11 mouse cellular contexts compared by ENCODE assay signal in the genomic region with DNA sequence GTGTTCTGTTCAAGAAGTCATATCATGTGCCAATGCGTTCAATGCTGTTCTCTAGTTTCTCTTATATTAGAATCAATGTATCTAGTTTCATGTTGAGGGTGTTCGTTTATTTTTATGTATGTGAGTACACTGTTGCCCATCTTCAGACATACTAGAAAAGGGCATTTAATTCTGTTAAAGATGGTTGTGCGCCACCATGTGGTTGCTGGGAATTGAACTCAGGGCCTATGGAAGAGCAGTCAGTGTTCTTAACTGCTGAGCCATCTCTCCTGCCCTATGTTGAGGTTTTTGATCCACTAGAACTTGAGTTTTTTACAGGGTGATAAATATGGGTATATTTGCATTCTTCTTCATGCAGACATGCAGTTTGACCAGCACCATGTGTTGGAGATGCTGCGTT. TPM values are rescaled to one million over a fixed set of nuclear protein-coding genes. Genes with fewer than 3 reads are reported as not detected.
DNase-seq lines count a peak whose midpoint lies in the region; ATAC-seq and TF ChIP-seq lines count a peak whose summit lies in the region.
"Had no signal": no experiment of that assay in that cellular context is flagged by ENCODE, and none has a peak within 500 bp of the region (broad histone marks: within the 10 kb centered on the region; RNA-seq: fewer than 3 reads in every experiment).

No protein-coding gene starts in this region.

- H3K9me3 ChIP-seq in liver, embryonic 14.5 days (ENCODE audit: control insufficient read depth, low read length), result no peaks in the 10 kb centered on the region
- H3K9me3 ChIP-seq: G1E; limb, embryonic 13.5 days; neural tube, embryonic 13.5 days had no signal

- no peak overlapping the region for H3K27ac ChIP-seq in left cerebral cortex, adult 2 months
- H3K27ac ChIP-seq in liver, embryonic 14.5 days, result no peak overlapping the region
- H3K27ac ChIP-seq: limb, embryonic 13.5 days; neural tube, embryonic 13.5 days had no signal

- H3K4me3 ChIP-seq in left cerebral cortex, adult 2 months, result no peak overlapping the region
- no peak overlapping the region for H3K4me3 ChIP-seq in liver, embryonic 14.5 days (ENCODE audit: insufficient read depth in 1 of 2, low read depth in 2 of 2, low read length in 2 of 2)
- H3K4me3 ChIP-seq: limb, embryonic 13.5 days; neural tube, embryonic 13.5 days had no signal

- no peak overlapping the region for H3K9ac ChIP-seq in liver, embryonic 14.5 days (replicated peaks)
- H3K9ac ChIP-seq: limb, embryonic 13.5 days; neural tube, embryonic 13.5 days had no signal

- peak; percentile 54 to 58 for DNase-seq in cerebellum, postnatal 10 days
- DNase-seq in cerebellum, adult 11 months, result no peak
- DNase-seq in left cerebral cortex, adult 2 months (ENCODE audit: extremely low spot score in 1 of 2, low spot score in 2 of 2), result no peak
- no peak for DNase-seq in left cerebral cortex, adult 18-20 months (ENCODE audit: low spot score in 2 of 2)
- DNase-seq in NIH3T3 (ENCODE audit: low read depth), result peak; percentile 20
- DNase-seq in liver, embryonic 14.5 days (ENCODE audit: low read depth in 3 of 3, low spot score in 3 of 3), result no peak
- DNase-seq in left cerebral cortex, adult 8-10 months (ENCODE audit: low spot score in 2 of 2), result no peak

- no peak for TF ChIP-seq EP300 in liver, embryonic 14.5 days (IDR thresholded peaks at IDR 0.05; ENCODE audit: low read depth)

- peak; percentile 42 for TF ChIP-seq CTCF in left cerebral cortex, adult 2 months (IDR thresholded peaks at IDR 0.05)
- peak; percentile 50 for TF ChIP-seq CTCF in liver, embryonic 14.5 days (IDR thresholded peaks at IDR 0.05; ENCODE audit: low read depth)

- WGBS in liver, embryonic 14.5 days (ENCODE audit: insufficient replicate concordance), result 22% methylated on average over 4 of the region's 4 CpGs

- H3K27me3 ChIP-seq in liver, embryonic 14.5 days (ENCODE audit: control insufficient read depth, insufficient read depth, low read length), result peaks cover 5% of the 10 kb centered on the region

- no peak overlapping the region for H3K4me2 ChIP-seq in liver, embryonic 14.5 days (ENCODE audit: low read depth)
- H3K4me2 ChIP-seq: limb, embryonic 13.5 days; neural tube, embryonic 13.5 days had no signal

- no peaks in the 10 kb centered on the region for H3K4me1 ChIP-seq in liver, embryonic 14.5 days (replicated peaks; ENCODE audit: control insufficient read depth in 2 of 2, insufficient read depth in 2 of 2, low read length in 1 of 2)
- H3K4me1 ChIP-seq: limb, embryonic 13.5 days; neural tube, embryonic 13.5 days had no signal

- H3K36me3 ChIP-seq in liver, embryonic 14.5 days (replicated peaks; ENCODE audit: control insufficient read depth, insufficient read depth, low read depth), result no peaks in the 10 kb centered on the region
- H3K36me3 ChIP-seq: G1E; limb, embryonic 13.5 days; neural tube, embryonic 13.5 days had no signal

- no peak for ATAC-seq in liver, embryonic 14.5 days (ENCODE audit: insufficient read depth)
- ATAC-seq in monocyte, adult 5-6 weeks (replicated peaks; ENCODE audit: insufficient number of reproducible peaks, low FRiP score, low TSS enrichment, poor library complexity, severe bottlenecking), result no peak

- intact Hi-C loops in left cerebral cortex, adult 2 months (cut with DNase I), result no loop called here

RNA-seq across cellular contexts. Expression of a gene that starts 5.4 kb away (rescaled TPM):
- 100 to 1,000 TPM; 156 to 158 TPM for total RNA-seq in left cerebral cortex, adult 2 months (2021)
- total RNA-seq in left cerebral cortex, adult 18-20 months (2021), result 100 to 1,000 TPM; 147 TPM
- polyA plus RNA-seq in liver, embryonic 14.5 days (2012; rRNA removed), result 0.94 and 1.0 TPM in 2 replicates
- polyA plus RNA-seq in liver, embryonic 14.5 days (2014; fragmentation: Nextera tagmentation; extraction: Ambion mirVana), result 0.50 and 1.0 TPM in 2 replicates
- 100 to 1,000 TPM; 136 to 152 (median 144) TPM for total RNA-seq in left cerebral cortex, adult 8-10 months (2022)
- total RNA-seq in monocyte, adult 5-6 weeks (2017), result not detected in 3 replicates
- polyA plus RNA-seq: G1E had no signal

Comparison
In these comparisons a context has a peak if more than half of its experiments do, and no peak if none do; other contexts are left out.
1. DNase-seq: peak in cerebellum, postnatal 10 days (2 of 2) and NIH3T3 (single experiment); none in cerebellum, adult 11 months (single experiment), left cerebral cortex, adult 2 months (0 of 2), left cerebral cortex, adult 18-20 months (0 of 2), liver, embryonic 14.5 days (0 of 3) and left cerebral cortex, adult 8-10 months (0 of 2).
2. RNA of a gene that starts 5.4 kb away (total RNA-seq): 156 to 158 TPM in left cerebral cortex, adult 2 months, 136 to 152 TPM in left cerebral cortex, adult 8-10 months and 147 TPM in left cerebral cortex, adult 18-20 months; not detected in monocyte, adult 5-6 weeks; every median in the first group is over 100 times any median in the second.